Mouse (Mus musculus): Measurements from ENCODE around the gene Cacna2d4.
A peak's percentile ranks its signal among the peaks of the same experiment; 100 is the strongest.

Cacna2d4 gene

DNA sequence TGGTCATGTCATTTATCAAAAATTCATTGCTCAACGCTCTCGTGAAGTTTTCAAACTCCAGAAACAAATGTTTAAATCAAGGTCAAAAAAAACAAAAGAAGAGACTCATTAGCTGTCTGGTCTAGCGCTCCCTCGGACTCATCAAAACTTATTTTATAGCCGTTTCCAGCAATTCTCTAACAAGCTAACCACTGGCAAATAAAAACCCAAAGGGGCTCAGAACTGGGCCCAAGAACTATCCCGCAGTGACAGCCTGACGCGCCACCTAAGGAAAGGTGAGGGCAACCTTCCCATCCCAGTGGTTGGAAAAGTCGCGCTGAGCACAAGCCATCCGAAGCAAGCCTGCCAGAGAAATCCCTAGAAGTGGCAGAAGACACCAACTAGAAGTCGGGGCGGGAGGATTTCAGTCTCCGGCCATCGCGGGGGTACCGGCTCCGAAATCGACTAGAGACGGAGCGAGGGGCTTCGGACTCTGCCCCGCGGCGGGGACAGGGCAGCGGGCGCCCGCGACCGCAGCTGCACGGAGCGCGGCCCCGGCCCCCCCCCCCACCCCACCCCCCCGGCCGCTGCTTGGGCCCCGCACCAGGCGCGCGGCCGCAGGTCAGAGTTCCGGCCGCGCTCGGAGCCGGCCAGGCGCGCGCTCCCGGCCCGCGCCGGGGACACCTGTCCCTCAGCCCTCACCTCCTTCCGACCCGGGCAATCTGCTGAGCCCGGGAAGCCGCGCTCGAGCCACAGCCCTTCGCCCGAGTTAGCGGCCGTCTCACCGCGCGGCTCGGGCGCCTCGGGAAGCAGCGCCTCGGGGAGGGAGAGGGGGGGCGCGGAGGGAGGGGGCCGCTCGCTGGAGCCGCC is 151.7 kb downstream of the Cacna2d4 start:
- peak; percentile 66 for DNase-seq (ENCODE audit: low read depth, low spot score)

DNA sequence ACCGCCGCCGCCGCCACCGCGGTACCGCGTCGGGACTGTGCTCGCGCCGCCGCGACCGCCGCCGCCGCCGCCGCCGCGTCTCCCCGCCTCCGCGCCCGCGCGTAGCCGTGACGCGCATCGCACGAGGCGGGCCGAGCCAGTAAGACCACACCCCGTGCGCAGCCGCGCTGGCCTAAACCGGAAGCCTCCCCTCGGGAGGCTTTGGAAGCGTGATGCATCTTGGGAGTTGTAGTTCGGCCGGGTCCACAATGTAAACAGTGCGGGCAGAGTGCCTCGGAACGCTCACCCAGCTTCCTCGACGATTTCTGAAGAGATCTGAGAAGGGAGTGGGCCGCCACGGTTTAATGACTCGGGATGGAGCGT is 152.3 kb downstream of the Cacna2d4 start:
- DNase-seq (ENCODE audit: low read depth, low spot score), result peak; percentile 99

DNA sequence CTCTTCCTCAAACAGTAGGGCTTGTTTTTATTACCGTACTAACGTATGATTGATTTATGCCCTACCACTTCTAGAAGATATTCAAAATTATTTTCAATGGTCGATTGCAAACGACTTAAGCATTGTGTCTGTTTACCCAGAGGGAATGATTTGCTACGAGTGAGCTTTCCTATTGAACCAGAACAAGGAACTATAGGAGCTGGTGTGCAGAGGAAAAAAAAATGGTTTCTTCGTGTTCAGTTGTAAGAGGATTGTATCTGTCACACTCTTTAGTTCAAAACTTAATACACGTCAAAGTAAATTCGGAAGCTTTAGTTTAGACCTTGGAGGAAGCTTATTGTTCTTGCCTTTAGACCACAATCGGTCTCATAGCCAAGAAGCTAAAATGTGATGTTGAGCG is 152.8 kb downstream of the Cacna2d4 start:
- no peak for DNase-seq (ENCODE audit: low read depth, low spot score)

DNA sequence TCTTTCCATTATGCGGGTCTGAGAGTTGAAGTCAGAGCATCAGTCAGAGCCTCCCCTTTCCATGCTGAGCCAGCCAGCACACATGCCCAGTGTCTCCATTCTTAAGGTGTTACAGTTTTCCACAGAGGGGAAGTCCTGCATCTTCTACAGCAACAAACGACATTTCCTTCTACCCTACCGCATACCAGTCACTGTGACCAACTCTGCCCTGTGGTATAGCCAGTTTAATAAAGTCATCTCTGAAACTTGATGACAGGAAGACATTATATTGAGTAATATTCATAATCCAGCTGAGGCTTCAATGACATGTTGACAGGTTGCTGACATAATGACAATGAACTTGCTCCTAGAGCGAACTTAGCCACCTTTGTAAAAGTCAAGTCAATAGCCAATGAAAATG is 154.4 kb downstream of the Cacna2d4 start:
- DNase-seq (ENCODE audit: low read depth, low spot score), result no peak

DNA sequence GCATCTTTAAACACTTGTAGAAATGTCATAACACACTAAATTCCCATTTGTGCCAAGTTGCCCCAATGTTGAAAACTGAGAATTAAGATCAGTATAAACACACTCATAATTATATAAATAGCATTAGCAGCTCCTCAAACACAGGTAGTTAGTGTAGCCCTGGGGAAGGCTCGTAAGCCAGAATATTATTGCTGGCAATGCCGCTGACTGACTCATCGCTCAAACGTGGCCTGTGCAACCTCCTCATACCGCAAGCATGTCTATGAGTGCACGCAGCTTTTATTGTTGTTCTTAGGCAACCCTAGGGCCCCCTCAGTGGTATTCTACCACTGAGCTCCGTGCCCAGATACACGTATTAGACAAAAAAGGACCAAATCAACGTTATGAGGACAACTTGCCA is 156.5 kb downstream of the Cacna2d4 start:
- DNase-seq (ENCODE audit: low read depth, low spot score), result no peak

DNA sequence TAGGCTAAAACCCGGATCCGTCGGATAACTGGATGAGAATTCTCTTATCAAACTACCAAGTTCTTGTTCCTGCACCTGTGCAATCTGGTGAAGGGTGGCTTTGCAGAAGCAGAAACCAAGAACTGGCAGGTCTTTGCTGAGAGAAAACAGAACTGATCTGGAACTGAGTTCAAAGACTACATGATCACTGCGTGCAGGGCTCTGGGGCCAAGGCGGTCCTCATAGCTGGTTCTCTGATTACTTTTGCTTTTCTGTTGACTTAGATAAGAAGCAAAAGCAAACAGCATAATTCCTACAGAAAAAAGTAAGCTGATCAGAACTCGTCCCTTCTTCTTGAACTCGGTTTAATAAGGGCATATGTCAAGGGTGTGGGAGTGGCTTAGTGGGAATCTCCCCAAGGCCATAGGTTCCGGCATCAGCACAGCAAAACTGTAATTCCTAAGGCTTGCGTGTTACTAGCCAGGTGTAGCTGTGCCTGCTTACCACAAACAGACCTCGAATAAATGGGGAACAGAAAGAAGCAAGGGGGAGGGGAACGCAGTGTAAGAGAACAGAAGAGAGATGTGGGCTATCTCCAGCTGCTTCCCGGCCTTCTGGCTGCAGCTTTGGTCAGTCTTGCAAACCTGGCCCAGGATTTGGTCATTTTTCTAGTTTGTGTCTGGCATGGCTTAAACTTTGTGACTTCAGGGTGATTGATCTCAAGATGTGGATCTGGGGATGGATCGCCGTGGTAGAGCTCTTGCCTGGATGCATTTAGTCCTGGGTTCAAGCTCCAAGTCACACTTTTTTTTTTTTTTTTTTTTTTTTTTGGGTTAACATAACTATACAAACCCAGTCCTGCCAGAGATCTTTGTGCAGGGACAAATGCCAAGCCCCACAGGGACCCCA is 159.3 kb downstream of the Cacna2d4 start:
- DNase-seq (ENCODE audit: low read depth, low spot score), result no peak

DNA sequence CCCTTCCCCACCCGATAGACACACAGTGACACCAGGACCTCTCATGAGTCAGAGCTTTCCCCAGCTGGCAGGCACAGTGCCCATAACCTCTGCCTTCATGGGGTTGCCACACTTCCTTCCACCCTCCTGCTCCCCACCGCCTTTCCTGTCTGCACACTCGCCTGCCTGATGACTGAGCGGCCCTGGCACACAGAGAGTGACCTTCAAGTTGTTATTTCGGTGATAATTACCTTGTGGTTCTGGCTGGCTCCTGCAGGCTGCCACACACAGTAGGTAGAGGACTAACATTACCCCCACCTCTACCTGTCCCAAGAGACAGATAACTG is 159.9 kb downstream of the Cacna2d4 start:
- peak; percentile 30 for DNase-seq (ENCODE audit: low read depth, low spot score)

DNA sequence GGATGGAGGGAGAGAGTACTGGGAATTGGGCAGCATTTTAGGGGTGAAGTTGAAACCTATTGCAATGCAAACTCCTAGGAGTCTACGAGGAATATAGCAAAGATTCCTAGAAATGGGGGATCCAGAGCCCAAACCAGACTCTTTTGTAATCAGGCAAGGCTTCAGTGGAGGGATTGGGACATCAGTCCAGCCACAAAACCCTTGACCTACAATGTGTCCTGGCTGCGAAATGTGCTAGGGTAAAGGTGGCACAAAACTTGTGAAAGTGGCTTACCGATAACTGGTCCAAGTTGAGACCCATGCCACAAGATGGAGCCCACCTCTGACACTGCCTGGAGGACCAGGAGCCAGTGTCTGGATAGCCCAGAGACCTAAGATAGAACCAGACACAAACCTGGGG is 163.0 kb downstream of the Cacna2d4 start:
- no peak for DNase-seq (ENCODE audit: low read depth, low spot score)

DNA sequence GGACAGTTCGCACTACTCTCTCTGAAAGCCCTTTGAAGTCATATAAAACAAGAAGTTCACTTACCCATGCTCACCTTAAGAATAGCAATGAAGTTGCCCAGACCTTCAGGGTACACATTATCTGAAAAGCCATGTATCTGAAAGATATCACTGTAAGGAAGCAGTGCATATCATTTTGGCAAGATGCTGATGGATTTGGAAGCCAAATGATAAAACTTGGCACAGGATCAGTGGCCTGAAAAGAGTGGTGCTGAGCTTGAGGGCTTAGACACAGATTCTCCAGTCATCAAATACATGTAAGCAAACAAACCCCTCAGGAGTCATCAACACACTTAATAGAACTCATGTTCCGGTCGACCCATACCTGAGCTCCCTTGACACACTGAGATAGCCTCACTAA is 164.3 kb downstream of the Cacna2d4 start:
- DNase-seq (ENCODE audit: low read depth, low spot score), result no peak

DNA sequence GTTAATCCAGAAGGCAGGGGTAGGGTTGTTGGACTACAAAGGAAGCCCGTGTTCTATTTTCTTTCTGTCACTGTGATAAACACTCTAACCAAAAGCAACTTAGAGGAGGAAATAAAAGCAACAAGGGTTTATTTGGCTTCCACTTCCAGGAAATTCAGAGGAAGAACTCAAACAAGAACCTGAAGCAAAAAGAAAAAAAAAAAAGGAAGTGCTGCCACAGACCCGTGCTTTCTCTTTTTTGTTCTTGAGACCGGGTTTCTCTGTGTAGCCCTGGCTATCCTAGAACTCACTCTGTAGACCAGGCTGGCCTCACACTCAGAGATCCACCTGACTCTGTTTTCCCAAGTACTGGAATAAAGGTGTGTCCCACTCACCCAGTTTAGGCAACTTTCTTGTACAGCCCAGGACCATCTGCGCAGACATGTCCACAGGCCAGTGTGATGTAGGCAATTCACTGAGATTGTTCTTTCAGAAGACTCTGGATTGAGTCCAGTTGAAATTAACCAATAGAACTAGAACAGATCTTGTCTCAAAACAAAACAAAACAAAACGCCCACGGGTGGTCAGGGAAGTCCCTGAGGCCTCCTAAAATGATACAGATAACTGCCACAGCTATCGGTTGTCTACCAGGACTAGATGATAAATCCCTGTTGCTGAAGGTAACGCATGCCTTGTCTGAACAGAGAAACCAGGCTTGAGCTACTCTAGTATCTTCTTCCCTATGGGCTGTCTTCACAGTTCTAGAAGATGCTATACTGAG is 165.4 kb downstream of the Cacna2d4 start:
- no peak for DNase-seq (ENCODE audit: low read depth, low spot score)
